Mouse (Mus musculus) forebrain, embryonic 14.5 days (tissue): ENCODE measurements around the gene Casz1. TPM values are rescaled to one million over a fixed set of nuclear protein-coding genes. Genes with fewer than 3 reads are reported as not detected.

Experiments
- ATAC-seq: fragments of 200-750 bp; cut with Nextera tagmentation; 2 replicates; pipeline ENCODE4 v1.8.0; 2017; ENCODE audit warnings: mild to moderate bottlenecking, moderate library complexity
- DNase-seq: peaks from one replicate; pipeline ENCODE4 v3.0.0-alpha.2; 2015; ENCODE audit warnings: low spot score
- H3K27ac ChIP-seq: fragments of 300-500 bp; sonication (generic); 2 replicates; pipeline ENCODE4 v1.5.1; 2014; ENCODE audit warnings: low read depth, mild to moderate bottlenecking, control low read depth, low read length, moderate library complexity
- H3K27me3 ChIP-seq: fragments of 300-500 bp; sonication (generic); replicated peaks from 2 replicates; pipeline ENCODE4 v1.6.1; 2014; ENCODE audit warnings: low read length, control low read depth, mixed read lengths; ENCODE audit not compliant: control insufficient read depth, insufficient read depth
- H3K36me3 ChIP-seq: fragments of 300-500 bp; sonication (generic); 2 replicates; pipeline ENCODE4 v1.6.1; 2014; ENCODE audit warnings: low read length, control low read depth; ENCODE audit not compliant: control insufficient read depth, insufficient read depth
- H3K4me1 ChIP-seq: fragments of 300-500 bp; sonication (generic); 2 replicates; pipeline ENCODE4 v1.6.1; 2014; ENCODE audit warnings: antibody characterized with exemption, low read length, control low read depth; ENCODE audit not compliant: control insufficient read depth, insufficient read depth
- H3K4me2 ChIP-seq: fragments of 300-500 bp; sonication (generic); 2 replicates; pipeline ENCODE4 v1.6.1; 2014; ENCODE audit warnings: mild to moderate bottlenecking, control low read depth, low read length
- H3K4me3 ChIP-seq: fragments of 300-500 bp; sonication (generic); 2 replicates; pipeline ENCODE4 v1.5.1; 2014; ENCODE audit warnings: low read depth, low read length, control low read depth
- H3K9ac ChIP-seq: fragments of 300-500 bp; sonication (generic); 2 replicates; pipeline ENCODE4 v1.6.1; 2014; ENCODE audit warnings: mild to moderate bottlenecking, low read length, control low read depth, moderate library complexity
- H3K9me3 ChIP-seq: fragments of 300-500 bp; sonication (generic); replicated peaks from 2 replicates; pipeline ENCODE4 v1.6.1; 2016; ENCODE audit warnings: low read length, control low read depth, mixed read lengths; ENCODE audit not compliant: control insufficient read depth
- WGBS: fragments of 180-500 bp; shearing (Covaris S2); extraction: QIAGEN DNeasy Blood & Tissue Kit; methylation state at CpG from one replicate; pipeline ENCODE4 v1.1.7; 2014; 5-methylcytosine and 5-hydroxymethylcytosine counted together
- polyA plus RNA-seq: library from polyadenylated mRNA; unstranded; fragments of >200 nt; fragmentation: Nextera tagmentation; extraction: Ambion mirVana; gene quantifications from 2 replicates; pipeline ENCODE4 v1.2.1, GENCODE M21; 2014

The Casz1 gene
- polyA plus RNA-seq, 1 experiment from 2014 or later: 0.57 TPM

DNA sequence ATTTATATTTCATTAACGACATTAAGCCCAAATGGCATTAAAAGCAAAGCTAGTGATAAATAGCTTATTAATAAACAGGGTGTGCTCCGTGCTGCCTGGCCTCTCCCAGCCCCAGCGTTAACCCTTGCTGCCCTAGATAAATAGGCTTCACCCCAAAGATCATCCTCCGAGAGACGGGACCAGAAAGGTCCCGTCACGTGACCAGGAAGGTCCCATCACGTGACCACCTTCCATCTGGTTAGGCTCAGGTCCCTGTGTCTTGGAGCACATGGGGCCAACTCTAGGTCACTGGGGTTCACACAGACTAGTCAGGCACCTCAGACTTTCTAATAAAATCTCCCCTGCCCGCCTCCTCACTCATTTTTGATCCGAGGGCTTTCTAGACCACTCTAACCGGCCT lies 42.5 kb downstream of the Casz1 start:
- Histone ChIP-seq H3K9ac (no peak overlapping the region), H3K4me2 (no peak overlapping the region), H3K9me3 (no peaks in the 10 kb centered on the region), H3K27me3 (no peaks in the 10 kb centered on the region), H3K4me3 (no peak overlapping the region), H3K27ac (no peak overlapping the region), H3K4me1 (0 out of 2 replicates have a peak, but pooled peaks cover 3% of the 10 kb centered on the region), H3K36me3 (no peaks in the 10 kb centered on the region)
- no peak for DNase-seq
- 69% methylated on average over 11 of the region's 11 CpGs for WGBS
- ATAC-seq: no peak

GRCm38 (mm10) chr4:148847636-148848035 lies 43.4 kb downstream of the Casz1 start:
- no peaks in the 10 kb centered on the region for H3K9me3 ChIP-seq
- 86% methylated on average over 9 of the region's 9 CpGs for WGBS

GRCm38 (mm10) chr4:148849437-148849836 lies 45.2 kb downstream of the Casz1 start:
- Histone ChIP-seq H3K4me3 (no peak overlapping the region), H3K4me1 (0 out of 2 replicates have a peak, but pooled peaks cover 8% of the 10 kb centered on the region), H3K36me3 (no peaks in the 10 kb centered on the region), H3K4me2 (no peak overlapping the region), H3K27me3 (no peaks in the 10 kb centered on the region), H3K27ac (no peak overlapping the region), H3K9ac (no peak overlapping the region), H3K9me3 (no peaks in the 10 kb centered on the region)
- 75% methylated on average over 6 of the region's 6 CpGs for WGBS
- no peak for DNase-seq
- no peak for ATAC-seq

More at GRCm38 (mm10) chr4:148847636-148848035, 43.4 kb downstream of the Casz1 start:
- Histone ChIP-seq H3K27me3 (no peaks in the 10 kb centered on the region), H3K4me3 (no peak overlapping the region), H3K4me1 (0 out of 2 replicates have a peak, but pooled peaks cover 5% of the 10 kb centered on the region), H3K36me3 (no peaks in the 10 kb centered on the region), H3K4me2 (no peak overlapping the region), H3K9ac (no peak overlapping the region), H3K27ac (no peak overlapping the region)
- no peak for ATAC-seq
- DNase-seq: no peak

- H3K9me3 ChIP-seq: no peaks in the 10 kb centered on the region
- DNase-seq (no peak), ATAC-seq (no peak)
- H3K4me2 ChIP-seq: no peak overlapping the region
- no peaks in the 10 kb centered on the region for H3K27me3 ChIP-seq
- no peak overlapping the region for H3K27ac ChIP-seq
- H3K9ac ChIP-seq: no peak overlapping the region
- no peaks in the 10 kb centered on the region for H3K36me3 ChIP-seq
- H3K4me3 ChIP-seq: no peak overlapping the region
- WGBS: 74% methylated on average over 4 of the region's 4 CpGs
- peaks cover 23% of the 10 kb centered on the region for H3K4me1 ChIP-seq
Observed at GRCm38 (mm10) chr4:148853057-148853456, 48.8 kb downstream of the Casz1 start.

DNA sequence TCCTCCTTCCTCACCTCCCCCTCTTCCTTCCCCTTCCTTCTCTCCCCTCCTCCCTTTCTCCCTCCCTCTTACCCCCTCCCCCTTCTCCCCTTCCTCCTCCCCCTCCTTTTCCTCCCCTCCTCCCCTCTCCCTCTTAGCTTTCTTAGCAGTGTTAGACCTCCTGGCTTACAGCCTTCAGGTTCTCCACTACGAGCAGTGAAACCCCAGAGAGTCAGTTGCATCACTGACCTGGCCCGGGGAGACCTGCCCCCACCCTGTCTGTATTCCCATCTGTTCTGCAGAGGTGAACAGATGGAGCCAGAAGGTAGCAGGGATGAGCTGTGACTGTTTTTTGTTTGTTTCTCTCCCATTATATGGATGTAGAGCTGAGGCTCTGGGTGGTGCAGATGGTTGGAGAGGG lies 49.9 kb downstream of the Casz1 start:
- 27% methylated on average over 2 of the region's 2 CpGs for WGBS
- Histone ChIP-seq H3K36me3 (no peaks in the 10 kb centered on the region), H3K27ac (no peak overlapping the region), H3K4me1 (peaks cover 23% of the 10 kb centered on the region), H3K27me3 (no peaks in the 10 kb centered on the region), H3K4me2 (no peak overlapping the region), H3K9me3 (no peaks in the 10 kb centered on the region), H3K9ac (no peak overlapping the region), H3K4me3 (no peak overlapping the region)
- no peak for ATAC-seq
- DNase-seq: no peak

DNA sequence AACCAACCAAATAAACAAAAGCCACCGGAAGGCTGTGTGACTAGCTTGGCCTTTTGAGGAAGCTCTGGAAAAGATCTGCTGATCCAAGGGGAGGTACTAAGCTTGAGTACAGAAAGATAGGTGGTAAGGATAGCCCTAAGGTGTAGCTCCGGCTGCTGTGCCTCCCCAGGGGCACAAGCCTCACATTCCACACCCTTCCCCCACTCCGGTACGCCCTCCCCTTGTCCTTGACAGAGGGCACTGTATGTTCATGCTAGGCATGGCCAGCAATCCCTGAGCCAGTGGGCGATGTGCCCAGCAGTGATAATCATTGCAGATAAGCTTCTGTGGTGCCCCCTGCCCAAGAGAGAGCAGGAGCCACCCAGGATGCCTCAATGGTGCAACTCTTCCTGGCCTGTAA lies 51.3 kb downstream of the Casz1 start:
- ATAC-seq: no peak
- no peak overlapping the region for H3K27ac ChIP-seq
- H3K9me3 ChIP-seq: no peaks in the 10 kb centered on the region
- H3K4me2 ChIP-seq: no peak overlapping the region
- H3K9ac ChIP-seq: no peak overlapping the region; the same call in 1 of the 2 replicates
- 82% methylated on average over 5 of the region's 5 CpGs for WGBS
- H3K4me3 ChIP-seq: no peak overlapping the region
- H3K4me1 ChIP-seq: peaks cover 33% of the 10 kb centered on the region
- no peaks in the 10 kb centered on the region for H3K27me3 ChIP-seq
- H3K36me3 ChIP-seq: no peaks in the 10 kb centered on the region
- no peak for DNase-seq

- H3K27ac ChIP-seq: peak overlapping the region; percentile 63
- ATAC-seq: no peak
- no peaks in the 10 kb centered on the region for H3K9me3 ChIP-seq
- no peak overlapping the region for H3K9ac ChIP-seq
- H3K4me1 ChIP-seq: peaks cover 40% of the 10 kb centered on the region
- no peak overlapping the region for H3K4me2 ChIP-seq
- H3K27me3 ChIP-seq: no peaks in the 10 kb centered on the region
- no peak overlapping the region for H3K4me3 ChIP-seq
- 58% methylated on average over 4 of the region's 4 CpGs for WGBS
- DNase-seq: peak; percentile 72
- no peaks in the 10 kb centered on the region for H3K36me3 ChIP-seq
Observed at GRCm38 (mm10) chr4:148856216-148856615, 52.0 kb downstream of the Casz1 start.

- no peak overlapping the region for H3K4me2 ChIP-seq
- H3K36me3 ChIP-seq: no peaks in the 10 kb centered on the region
- no peaks in the 10 kb centered on the region for H3K9me3 ChIP-seq
- WGBS: 53% methylated on average over 13 of the region's 13 CpGs
- H3K27ac ChIP-seq: no peak overlapping the region
- ATAC-seq (no peak), DNase-seq (no peak)
- H3K9ac ChIP-seq: no peak overlapping the region
- peaks cover 43% of the 10 kb centered on the region for H3K4me1 ChIP-seq
- no peaks in the 10 kb centered on the region for H3K27me3 ChIP-seq
- H3K4me3 ChIP-seq: no peak overlapping the region
Observed at GRCm38 (mm10) chr4:148857398-148858084, 53.3 kb downstream of the Casz1 start.

GRCm38 (mm10) chr4:148858194-148858593 lies 54.0 kb downstream of the Casz1 start:
- Histone ChIP-seq H3K4me2 (no peak overlapping the region), H3K9ac (no peak overlapping the region), H3K36me3 (no peaks in the 10 kb centered on the region), H3K4me3 (no peak overlapping the region), H3K9me3 (no peaks in the 10 kb centered on the region), H3K27ac (no peak overlapping the region), H3K27me3 (no peaks in the 10 kb centered on the region), H3K4me1 (peaks cover 40% of the 10 kb centered on the region)
- DNase-seq: no peak
- 62% methylated on average over 7 of the region's 7 CpGs for WGBS
- ATAC-seq: no peak
